Mouse (Mus musculus) layer of hippocampus, adult 2 months (tissue): ENCODE measurements around the gene Lypd4. TPM values are rescaled to one million over a fixed set of nuclear protein-coding genes. Genes with fewer than 3 reads are reported as not detected.

Experiments
- DNase-seq, 2 experiments: peaks; one replicate each; pipeline ENCODE4 v3.0.0; 2022; ENCODE audit warnings: low spot score in 2 of 2
- H3K27ac ChIP-seq: fragments of 200-600 bp; 2 replicates; pipeline ENCODE4 v1.8.1; 2022
- H3K4me3 ChIP-seq: fragments of 200-600 bp; 2 replicates; pipeline ENCODE4 v1.8.1; 2022; ENCODE audit warnings: mild to moderate bottlenecking
- CTCF ChIP-seq: fragments of 200-600 bp; conservative IDR thresholded peaks from 2 replicates; pipeline ENCODE4 v1.8.1; 2022; ENCODE audit warnings: antibody characterized with exemption, mild to moderate bottlenecking, moderate library complexity
- total RNA-seq, 2 experiments: library from RNA; stranded (reverse); gene quantifications; 2 replicates each; pipeline ENCODE4 v1.2.3; 2021

Gene Lypd4
- total RNA-seq, 2 experiments from 2014 or later: not detected

GRCm38 (mm10) chr7:24883896-24884692 is 14.4 kb upstream of the Lypd4 start, which contains the start of gene Rps19:
Gene Rps19, plus strand, starts transcription at chr7:24884371.
- Histone ChIP-seq H3K4me3 (peak within 1 kb of the TSS; percentile 97), H3K27ac (peak within 1 kb of the TSS; percentile 97)
- TF ChIP-seq CTCF: peak; percentile 81
- DNase-seq: peak; percentile 98 to 99

GRCm38 (mm10) chr7:24882416-24883199 is 12.9 kb upstream of the Lypd4 start:
- Histone ChIP-seq H3K27ac (no peak overlapping the region), H3K4me3 (no peak overlapping the region)
- no peak for TF ChIP-seq CTCF
- no peak for DNase-seq

- no peak for TF ChIP-seq CTCF
- no peak overlapping the region for H3K4me3 ChIP-seq
- no peak for DNase-seq
- no peak overlapping the region for H3K27ac ChIP-seq
These were observed 9.9 kb upstream of the Lypd4 start for GRCm38 (mm10) chr7:24879620-24880019.

- no peak for DNase-seq
- Histone ChIP-seq H3K27ac (no peak overlapping the region), H3K4me3 (no peak overlapping the region)
- TF ChIP-seq CTCF: no peak
These were observed 7.8 kb upstream of the Lypd4 start for GRCm38 (mm10) chr7:24877588-24877987.

GRCm38 (mm10) chr7:24869080-24869479 is 661 bp downstream of the Lypd4 start:
- no peak overlapping the region for H3K27ac ChIP-seq
- no peak overlapping the region for H3K4me3 ChIP-seq
- no peak for TF ChIP-seq CTCF
- DNase-seq: no peak

- TF ChIP-seq CTCF: no peak
- Histone ChIP-seq H3K4me3 (no peak overlapping the region), H3K27ac (no peak overlapping the region)
- DNase-seq: no peak
These were observed 5.6 kb downstream of the Lypd4 start for GRCm38 (mm10) chr7:24864156-24864555.

- no peak for TF ChIP-seq CTCF
- no peak overlapping the region for H3K4me3 ChIP-seq
- H3K27ac ChIP-seq: no peak overlapping the region
- no peak for DNase-seq
These were observed 6.9 kb downstream of the Lypd4 start for GRCm38 (mm10) chr7:24862853-24863252.

- no peak for DNase-seq
- no peak within 1 kb of the TSS for H3K27ac ChIP-seq
- H3K4me3 ChIP-seq: no peak within 1 kb of the TSS
- TF ChIP-seq CTCF: no peak
These were observed 7.8 kb downstream of the Lypd4 start, which contains the start of gene Gm9844 for GRCm38 (mm10) chr7:24861913-24862312. Gene Gm9844, plus strand, starts transcription at chr7:24862213.

GRCm38 (mm10) chr7:24859234-24859633 is 10.5 kb downstream of the Lypd4 start:
- Histone ChIP-seq H3K27ac (no peak overlapping the region), H3K4me3 (no peak overlapping the region)
- DNase-seq: no peak
- no peak for TF ChIP-seq CTCF

- Histone ChIP-seq H3K4me3 (no peak overlapping the region), H3K27ac (no peak overlapping the region)
- no peak for DNase-seq
- no peak for TF ChIP-seq CTCF
These were observed 13.2 kb downstream of the Lypd4 start for GRCm38 (mm10) chr7:24856460-24857120.

- no peak for TF ChIP-seq CTCF
These were observed 16.0 kb downstream of the Lypd4 start for GRCm38 (mm10) chr7:24853695-24854094.

GRCm38 (mm10) chr7:24853233-24853563 is 16.5 kb downstream of the Lypd4 start:
- no peak for TF ChIP-seq CTCF
- DNase-seq: no peak

More at GRCm38 (mm10) chr7:24853695-24854094, 16.0 kb downstream of the Lypd4 start:
- no peak for DNase-seq
- Histone ChIP-seq H3K27ac (no peak overlapping the region), H3K4me3 (no peak overlapping the region)

More at GRCm38 (mm10) chr7:24853233-24853563, 16.5 kb downstream of the Lypd4 start:
- H3K27ac ChIP-seq: no peak overlapping the region
- no peak overlapping the region for H3K4me3 ChIP-seq
